ENCODE assay signal across 10 mouse cellular contexts in genomic region chr11:43929178-43929577, GRCm38 (mm10). TPM values are rescaled to one million over a fixed set of nuclear protein-coding genes. Genes with fewer than 3 reads are reported as not detected.
DNase-seq lines count a peak whose midpoint lies in the region; ATAC-seq and TF ChIP-seq lines count a peak whose summit lies in the region.
"Had no signal": no experiment of that assay in that cellular context is flagged by ENCODE, and none has a peak within 500 bp of the region (broad histone marks: within the 10 kb centered on the region; RNA-seq: fewer than 3 reads in every experiment).

No protein-coding gene starts in this region.

- no peak overlapping the region for H3K4me3 ChIP-seq in lung, embryonic 14.5 days (ENCODE audit: low read depth, low read length)

- H3K27me3 ChIP-seq in lung, embryonic 14.5 days (ENCODE audit: insufficient read depth, low read length) = no peaks in the 10 kb centered on the region
- H3K27me3 ChIP-seq: Patski had no signal

- peak; percentile 29 for DNase-seq in urinary bladder, adult 2 months (ENCODE audit: low spot score)
- DNase-seq in urinary bladder, postnatal 10 days (ENCODE audit: low spot score) = no peak
- DNase-seq in gastrocnemius, postnatal 14 days = peak; percentile 67
- no peak for DNase-seq in lung, embryonic 14.5 days
- no peak for DNase-seq in retina, embryonic 14.5 days (ENCODE audit: low spot score)
- DNase-seq in spleen, adult 12 weeks (ENCODE audit: low spot score) = no peak

- H3K4me2 ChIP-seq in lung, embryonic 14.5 days = no peak overlapping the region

- no peaks in the 10 kb centered on the region for H3K36me3 ChIP-seq in lung, embryonic 14.5 days (ENCODE audit: insufficient read depth)

- H3K27ac ChIP-seq in lung, embryonic 14.5 days (ENCODE audit: low read depth) = no peak overlapping the region
- H3K27ac ChIP-seq: macrophage had no signal

- TF ChIP-seq CTCF in lung, embryonic 14.5 days (IDR thresholded peaks at IDR 0.05; ENCODE audit: low read depth) = no peak

- no peaks in the 10 kb centered on the region for H3K9me3 ChIP-seq in lung, embryonic 14.5 days (ENCODE audit: low read depth, low read length)

- H3K9ac ChIP-seq in lung, embryonic 14.5 days = no peak overlapping the region

- H3K4me1 ChIP-seq in lung, embryonic 14.5 days (ENCODE audit: insufficient read depth) = peaks cover 4% of the 10 kb centered on the region; the same call in 1 of the 2 replicates

- 29% methylated on average over 5 of the region's 5 CpGs for WGBS in lung, embryonic 14.5 days

- peak; percentile 17; the same call in 1 of the 2 replicates for ATAC-seq in lung, embryonic 14.5 days (ENCODE audit: insufficient read depth)
- ATAC-seq in erythroid progenitor cell, adult 5-6 weeks (replicated peaks; ENCODE audit: low FRiP score, poor library complexity, severe bottlenecking) = no peak
- ATAC-seq in erythroblast, adult 5-6 weeks (replicated peaks; ENCODE audit: low FRiP score, poor library complexity, severe bottlenecking) = no peak
- ATAC-seq: Patski had no signal

- intact Hi-C loops in gastrocnemius, postnatal 14 days (cut with DNase I; ENCODE audit: low total_unique reads) = no loop called here

RNA-seq across cellular contexts. Expression of gene Adra1b, which starts 28.2 kb away (rescaled TPM):
- polyA plus RNA-seq in urinary bladder, adult 2 months (2012; rRNA removed) = 2.2 and 3.0 TPM in 2 replicates
- total RNA-seq in gastrocnemius, postnatal 14 days (2021) = under 1 TPM; 0.33 to 0.51 TPM
- polyA plus RNA-seq in lung, embryonic 14.5 days (2014; fragmentation: Nextera tagmentation; extraction: Ambion mirVana) = 1.9 and 2.7 TPM in 2 replicates
- not detected in 2 replicates for total RNA-seq in erythroid progenitor cell, adult 5-6 weeks (2015; ENCODE audit: low replicate concordance)
- total RNA-seq in erythroid progenitor cell, adult 5-6 weeks (2017; ENCODE audit: low replicate concordance) = not detected in 2 replicates
- not detected in 2 replicates for total RNA-seq in erythroblast, adult 5-6 weeks (2015; ENCODE audit: low replicate concordance)
- total RNA-seq in erythroblast, adult 5-6 weeks (2017; ENCODE audit: low replicate concordance) = 0.56 TPM in 1 of 2 replicates, not detected in the other

Comparison
In these comparisons a context has a peak if more than half of its experiments do, and no peak if none do; other contexts are left out.
1. DNase-seq: peak in urinary bladder, adult 2 months (single experiment) and gastrocnemius, postnatal 14 days (single experiment); none in urinary bladder, postnatal 10 days (single experiment), lung, embryonic 14.5 days (single experiment), retina, embryonic 14.5 days (single experiment) and spleen, adult 12 weeks (single experiment).